Mouse (Mus musculus) kidney, adult 2 months (tissue): ENCODE measurements around the gene Zc3h12c.

Experiments used
- CTCF ChIP-seq: fragments of 200-500 bp; conservative IDR thresholded peaks from 2 replicates; pipeline ENCODE4 v1.5.1; 2011; ENCODE audit warnings: low read depth, mild to moderate bottlenecking, control low read depth, low read length, moderate library complexity, mixed read lengths; ENCODE audit not compliant: insufficient read depth, insufficient read length
- POLR2A ChIP-seq: fragments of 200-500 bp; IDR thresholded peaks from one replicate; pipeline ENCODE4 v1.6.1; 2011; ENCODE audit warnings: low read depth, low read length, control low read depth

DNA sequence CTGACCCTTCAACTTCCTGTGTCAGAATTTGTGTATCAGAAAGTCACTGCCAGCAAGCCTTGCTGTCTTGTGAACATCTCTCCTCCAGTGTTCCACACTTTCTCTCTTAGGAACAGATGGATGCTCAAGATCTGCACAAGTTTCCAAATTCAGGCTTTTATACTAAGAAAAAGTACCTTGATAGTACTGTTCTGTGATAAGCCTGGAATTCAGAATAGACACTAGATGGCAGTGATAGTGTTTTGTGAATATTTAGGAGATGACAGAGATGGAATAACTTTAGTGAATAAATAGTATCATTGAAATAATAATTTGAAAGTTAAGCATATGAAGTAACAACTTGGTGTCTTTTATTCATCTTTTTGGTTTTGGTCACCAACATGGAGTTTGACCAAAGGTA lies 96.2 kb downstream of the Zc3h12c start:
- TF ChIP-seq POLR2A (no peak), CTCF (no peak)
